Mouse (Mus musculus) lung, adult 2 months (tissue): Measurements from ENCODE around the gene Tlk1.

Source experiments
- CTCF ChIP-seq: fragments of 200-500 bp; IDR thresholded peaks from 2 replicates; pipeline ENCODE4 v1.5.1; 2011; ENCODE audit warnings: mild to moderate bottlenecking, low read length, control low read depth; ENCODE audit not compliant: insufficient read depth
- POLR2A ChIP-seq: fragments of 200-500 bp; IDR thresholded peaks from 2 replicates; pipeline ENCODE4 v1.6.1; 2011; ENCODE audit warnings: low read depth, mild to moderate bottlenecking, control low read depth, low read length, borderline replicate concordance; ENCODE audit errors: extremely low read depth

DNA sequence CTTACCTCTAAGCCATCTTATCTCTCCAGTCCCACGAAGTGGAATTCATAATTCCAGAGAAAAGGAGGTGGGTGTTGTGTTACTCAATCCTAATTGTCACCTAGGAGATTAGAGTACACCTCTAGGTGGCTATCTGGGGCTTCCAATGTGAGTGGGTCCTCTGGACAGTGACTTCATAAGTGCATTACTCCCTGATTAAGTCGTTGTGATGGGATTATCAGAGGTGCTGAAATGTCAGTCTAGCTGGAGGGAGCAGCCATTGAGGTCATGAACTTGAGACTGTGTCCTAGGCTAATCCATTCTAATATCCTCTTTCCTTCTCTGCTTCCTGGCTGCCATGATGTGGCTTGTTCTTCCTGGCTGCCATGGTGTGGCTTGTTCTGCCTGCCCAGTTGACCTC lies 155.6 kb downstream of the Tlk1 start:
- TF ChIP-seq POLR2A (no peak), CTCF (no peak)
